Comparison of ENCODE assay signal across 11 mouse cellular contexts in genomic region chr5:112156005-112156404, GRCm38 (mm10).
"Had no signal": no experiment of that assay in that cellular context is flagged by ENCODE, and none has a peak within 500 bp of the region (broad histone marks: within the 10 kb centered on the region; RNA-seq: fewer than 3 reads in every experiment).

No protein-coding gene starts in this region.

- H3K9me3 ChIP-seq: limb, embryonic 15.5 days; liver, embryonic 13.5 days had no signal

- H3K4me3 ChIP-seq: left cerebral cortex, adult 2 months; limb, embryonic 15.5 days; liver, embryonic 13.5 days; neural tube, embryonic 13.5 days had no signal

- H3K4me1 ChIP-seq: liver, embryonic 13.5 days had no signal

- DNase-seq: kidney, adult 18-20 months; kidney, postnatal 10 days; liver, embryonic 13.5 days; liver, postnatal 0 days; lung, postnatal 36 days; thymus, postnatal 36 days had no signal

- ATAC-seq: liver, postnatal 0 days; midbrain, embryonic 16.5 days had no signal

- H3K36me3 ChIP-seq: limb, embryonic 15.5 days; liver, embryonic 13.5 days; neural tube, embryonic 13.5 days had no signal

- H3K9ac ChIP-seq: limb, embryonic 15.5 days; liver, embryonic 13.5 days; liver, postnatal 0 days; neural tube, embryonic 13.5 days had no signal

- H3K4me2 ChIP-seq: limb, embryonic 15.5 days; liver, embryonic 13.5 days; midbrain, embryonic 11.5 days; neural tube, embryonic 13.5 days had no signal

- H3K27ac ChIP-seq: left cerebral cortex, adult 2 months; limb, embryonic 15.5 days; liver, embryonic 13.5 days; neural tube, embryonic 13.5 days had no signal
